Mouse (Mus musculus): ENCODE data around the gene Gng8. TPM values are rescaled to one million over a fixed set of nuclear protein-coding genes. Genes with fewer than 3 reads are reported as not detected.

Gng8 gene
- total and polyA plus RNA-seq, 3 experiments = 0.39 to 2.2 TPM; not detected in 1

DNA sequence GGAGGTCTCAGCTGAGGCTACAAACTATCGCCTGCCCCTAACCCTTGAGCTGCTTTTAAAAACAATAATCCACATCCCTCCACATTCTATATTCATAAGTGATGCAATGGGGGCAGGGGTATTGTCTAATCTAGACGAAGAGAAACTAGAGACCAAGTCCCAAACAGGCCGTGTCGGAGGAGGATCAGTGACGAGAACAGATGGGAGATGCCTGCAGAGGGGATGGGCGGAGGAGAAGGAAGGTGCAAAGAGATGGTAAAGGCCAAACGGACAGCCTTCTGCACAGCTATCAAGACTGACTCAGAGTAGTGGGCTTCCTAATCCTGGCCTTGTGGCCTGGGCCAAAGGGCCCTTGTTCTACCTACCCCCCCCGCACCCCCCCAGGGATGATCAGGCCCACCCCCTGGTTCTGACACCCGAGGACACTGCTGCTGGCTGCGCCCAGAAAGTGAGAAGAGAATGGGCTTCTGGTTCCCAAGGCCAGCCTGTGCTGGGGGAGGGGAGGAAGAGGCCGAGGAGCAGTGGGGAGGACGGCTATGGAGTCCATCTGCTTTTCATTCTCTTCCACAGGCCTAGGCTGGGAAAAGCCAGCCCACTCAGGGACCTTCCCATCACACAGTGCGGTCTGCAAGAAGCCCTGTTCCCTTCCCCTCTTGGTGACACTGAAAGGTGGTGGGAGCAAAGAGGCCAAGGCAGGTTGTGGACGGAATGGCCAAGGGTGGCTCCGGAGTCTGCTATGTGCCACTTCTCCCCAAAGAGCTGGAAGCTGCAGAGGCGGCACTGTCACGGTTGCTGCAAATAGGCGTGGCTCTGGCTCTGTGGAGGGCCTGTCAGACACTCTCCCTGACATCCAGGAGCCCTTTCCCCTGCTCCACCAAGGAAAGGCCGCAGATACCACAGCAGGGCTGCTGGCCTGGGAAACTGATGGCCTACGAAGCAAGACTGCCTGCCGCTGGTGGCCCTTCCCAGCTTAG is 29.5 kb downstream of the Gng8 start:
- Histone ChIP-seq H3K4me1 (ENCODE audit: control insufficient read depth in 1 of 2, insufficient read depth in 2 of 2, low read length in 2 of 2) (peaks cover 0 to 13% of the 10 kb centered on the region in 2 experiments; a peak in 3 of 4 replicates), H3K9ac (ENCODE audit: control insufficient read depth, low read depth, low read length, poor library complexity, severe bottlenecking) (no peak overlapping the region), H3K27me3 (ENCODE audit: control insufficient read depth in 1 of 2, insufficient read depth in 2 of 2, low read length in 2 of 2) (no peaks in the 10 kb centered on the region), H3K27ac (ENCODE audit: control insufficient read depth, low read depth, low read length) (no peak overlapping the region), H3K36me3 (ENCODE audit: control insufficient read depth in 1 of 2, insufficient read depth in 2 of 2, low read length in 2 of 2) (peaks cover 0 to 13% of the 10 kb centered on the region in 2 experiments; a peak in 2 of 4 replicates), H3K4me3 (ENCODE audit: control insufficient read depth in 1 of 2, insufficient read depth in 1 of 2, low read depth in 2 of 2, low read length in 2 of 2) (no peak overlapping the region), H3K79me2 (ENCODE audit: control insufficient read depth, insufficient read depth, low read length, poor library complexity) (peaks cover 43% of the 10 kb centered on the region), H3K9me3 (replicated peaks; ENCODE audit: insufficient read depth, low read length) (no peaks in the 10 kb centered on the region)
- no peak for DNase-seq (ENCODE audit: low read depth, low spot score)
- TF ChIP-seq EP300 (IDR thresholded peaks at IDR 0.05; ENCODE audit: low read depth in 1 of 2, low read length in 2 of 2) (no peak), MAFK (IDR thresholded peaks at IDR 0.05; ENCODE audit: borderline replicate concordance, low read depth, low read length) (no peak), TAL1 (IDR thresholded peaks at IDR 0.05; ENCODE audit: low read length) (no peak), POLR2A (IDR thresholded peaks at IDR 0.05; ENCODE audit: control insufficient read depth in 1 of 2, insufficient read depth in 1 of 2, low read depth in 1 of 2, low read length in 2 of 2, poor library complexity in 1 of 2) (no peak; a peak in 1 of 4 replicates), RCOR1 (IDR thresholded peaks at IDR 0.05; ENCODE audit: low read depth, low read length) (no peak), ZNF384 (IDR thresholded peaks at IDR 0.05; ENCODE audit: low read depth, low read length) (no peak)

DNA sequence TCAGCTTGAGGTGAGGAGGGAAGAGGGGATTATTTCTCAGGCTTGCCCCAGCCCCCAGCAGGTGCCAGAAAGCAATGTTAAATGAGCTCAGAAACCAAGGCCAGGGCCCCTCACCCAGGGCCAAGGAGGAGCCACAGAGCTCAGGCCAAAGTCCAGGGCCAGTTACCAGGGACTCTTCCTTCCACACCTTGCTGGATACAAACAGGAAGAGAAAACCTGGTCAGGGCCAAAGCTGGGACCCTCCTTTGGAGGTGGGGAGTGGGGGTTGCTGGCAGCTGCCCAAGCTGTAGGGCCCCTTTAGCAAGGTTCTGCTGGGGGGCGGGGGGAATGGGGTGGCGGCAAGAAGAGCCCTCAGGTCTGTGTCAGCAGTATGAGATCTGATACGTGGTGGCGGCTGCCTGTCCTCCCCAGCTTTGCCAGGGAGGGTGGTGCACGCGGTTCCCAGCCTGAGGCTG is 30.3 kb downstream of the Gng8 start:
- Histone ChIP-seq H3K27me3 (ENCODE audit: control insufficient read depth in 1 of 2, insufficient read depth in 2 of 2, low read length in 2 of 2) (no peaks in the 10 kb centered on the region), H3K9ac (ENCODE audit: control insufficient read depth, low read depth, low read length, poor library complexity, severe bottlenecking) (peak overlapping the region; percentile 14), H3K27ac (ENCODE audit: control insufficient read depth, low read depth, low read length) (no peak overlapping the region), H3K4me3 (ENCODE audit: control insufficient read depth in 1 of 2, insufficient read depth in 1 of 2, low read depth in 2 of 2, low read length in 2 of 2) (no peak overlapping the region), H3K4me1 (ENCODE audit: control insufficient read depth in 1 of 2, insufficient read depth in 2 of 2, low read length in 2 of 2) (peaks cover 0 to 13% of the 10 kb centered on the region in 2 experiments; a peak in 3 of 4 replicates), H3K79me2 (ENCODE audit: control insufficient read depth, insufficient read depth, low read length, poor library complexity) (peaks cover 43% of the 10 kb centered on the region), H3K9me3 (replicated peaks; ENCODE audit: insufficient read depth, low read length) (no peaks in the 10 kb centered on the region), H3K36me3 (ENCODE audit: control insufficient read depth in 1 of 2, insufficient read depth in 2 of 2, low read length in 2 of 2) (peaks cover 0 to 13% of the 10 kb centered on the region in 2 experiments; a peak in 2 of 4 replicates)
- TF ChIP-seq GABPA (IDR thresholded peaks at IDR 0.05; ENCODE audit: low read depth, low read length) (no peak), ZKSCAN1 (IDR thresholded peaks at IDR 0.05; ENCODE audit: low read depth, low read length) (no peak), MEF2A (IDR thresholded peaks at IDR 0.05; ENCODE audit: extremely low read depth, insufficient replicate concordance, low read depth, low read length, poor library complexity, severe bottlenecking) (no peak), TCF12 (IDR thresholded peaks at IDR 0.05; ENCODE audit: low read depth, low read length) (no peak), ZC3H11A (IDR thresholded peaks at IDR 0.05; ENCODE audit: low read depth, low read length) (no peak), MYB (IDR thresholded peaks at IDR 0.05; ENCODE audit: low read depth, low read length) (no peak), TAL1 (IDR thresholded peaks at IDR 0.05; ENCODE audit: low read length) (no peak), MYC (IDR thresholded peaks at IDR 0.05; ENCODE audit: low read depth, low read length) (no peak), USF1 (IDR thresholded peaks at IDR 0.05; ENCODE audit: low read depth, low read length) (no peak), POLR2AphosphoS5 (IDR thresholded peaks at IDR 0.05; ENCODE audit: borderline replicate concordance, low read depth, low read length) (no peak), EP300 (IDR thresholded peaks at IDR 0.05; ENCODE audit: low read depth in 1 of 2, low read length in 2 of 2) (no peak)
- no peak for DNase-seq (ENCODE audit: low read depth, low spot score)

Data from MEL (cell line).